Mouse (Mus musculus): ENCODE measurements around the gene 3110001I22Rik. TPM values are rescaled to one million over a fixed set of nuclear protein-coding genes. Genes with fewer than 3 reads are reported as not detected.

Gene 3110001I22Rik
- polyA plus RNA-seq, 1 experiment = 2.0 TPM

- DNase-seq (ENCODE audit: extremely low spot score in 1 of 2, low spot score in 1 of 2) = no peak
These were observed 45.3 kb downstream of the 3110001I22Rik start for GRCm38 (mm10) chr16:13716821-13717553.

DNA sequence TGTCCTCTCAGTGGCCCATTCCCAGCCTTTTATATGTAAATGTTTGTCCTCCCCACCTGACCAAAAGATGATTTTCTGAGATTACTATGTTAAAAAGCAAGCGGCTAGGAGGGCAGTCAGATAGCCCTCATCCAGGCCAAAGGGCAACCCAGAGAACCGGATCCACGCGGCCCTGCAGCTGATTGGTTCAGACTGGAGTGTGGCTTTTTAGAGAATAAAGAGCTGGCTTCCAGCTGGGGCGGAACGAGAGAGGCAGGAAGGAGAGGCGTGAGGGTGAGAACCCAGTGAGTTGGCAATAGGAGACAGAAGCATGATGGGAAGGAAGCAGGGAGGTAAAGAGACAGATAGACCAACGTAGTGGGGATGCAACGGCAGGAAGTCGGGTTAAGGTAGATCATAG is 51.2 kb downstream of the 3110001I22Rik start:
- no peak for DNase-seq (ENCODE audit: extremely low spot score in 1 of 2, low spot score in 1 of 2)

DNA sequence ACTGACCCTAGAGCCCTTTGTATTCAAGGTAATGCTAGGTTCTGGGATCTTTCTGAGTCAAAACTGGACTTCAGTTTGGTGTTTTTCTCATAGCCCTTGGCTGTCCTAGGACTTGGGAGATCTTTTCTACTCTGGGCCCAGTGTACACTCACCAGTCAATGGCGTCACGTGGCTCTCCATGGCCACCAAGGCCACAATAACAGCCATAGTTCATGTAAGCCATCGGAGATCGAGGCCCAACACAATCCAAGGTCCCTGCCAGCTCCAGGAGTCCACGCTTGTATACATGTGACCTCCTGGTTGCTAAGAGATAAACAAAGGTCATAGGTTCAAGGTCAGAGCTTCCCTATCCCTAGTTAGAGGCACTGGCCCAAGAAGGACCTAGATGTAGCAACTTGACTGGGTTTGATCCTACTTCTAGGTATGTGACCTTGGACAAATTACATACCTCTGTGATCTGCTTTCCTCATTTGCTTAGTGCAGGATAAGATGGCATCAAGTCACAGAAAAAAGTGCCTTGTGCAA is 56.1 kb downstream of the 3110001I22Rik start:
- DNase-seq (ENCODE audit: extremely low spot score in 1 of 2, low spot score in 1 of 2) = no peak

Other genes starting within 250 kb of the 3110001I22Rik start
- gene Parn, start 3.8 kb upstream of the 3110001I22Rik start, polyA plus RNA-seq (2012; rRNA removed) = 26.8 and 27.0 TPM in 2 replicates
- gene Bfar, start 71 bp upstream of the 3110001I22Rik start, polyA plus RNA-seq (2012; rRNA removed) = 38.1 and 44.1 TPM in 2 replicates
- not detected in 2 replicates for gene Pla2g10, start 59.1 kb downstream of the 3110001I22Rik start, polyA plus RNA-seq (2012; rRNA removed)
- gene Rrn3, start 108.8 kb downstream of the 3110001I22Rik start, polyA plus RNA-seq (2012; rRNA removed) = 31.8 and 33.0 TPM in 2 replicates
- gene Ntan1, start 146.9 kb downstream of the 3110001I22Rik start, polyA plus RNA-seq (2012; rRNA removed) = 97.1 and 115 TPM in 2 replicates
- 71.9 and 72.0 TPM in 2 replicates for gene Pdxdc1, start 231.2 kb downstream of the 3110001I22Rik start, polyA plus RNA-seq (2012; rRNA removed)
- 45.7 TPM in 2 replicates for gene Mpv17l, start 231.2 kb downstream of the 3110001I22Rik start, polyA plus RNA-seq (2012; rRNA removed)